Mouse (Mus musculus) spleen, adult 12 weeks (tissue): ENCODE data around the gene Slc44a2.

Source experiments
- DNase-seq: peaks from one replicate; pipeline ENCODE4 v3.0.0; 2022; ENCODE audit warnings: low spot score

Slc44a2 gene

DNA sequence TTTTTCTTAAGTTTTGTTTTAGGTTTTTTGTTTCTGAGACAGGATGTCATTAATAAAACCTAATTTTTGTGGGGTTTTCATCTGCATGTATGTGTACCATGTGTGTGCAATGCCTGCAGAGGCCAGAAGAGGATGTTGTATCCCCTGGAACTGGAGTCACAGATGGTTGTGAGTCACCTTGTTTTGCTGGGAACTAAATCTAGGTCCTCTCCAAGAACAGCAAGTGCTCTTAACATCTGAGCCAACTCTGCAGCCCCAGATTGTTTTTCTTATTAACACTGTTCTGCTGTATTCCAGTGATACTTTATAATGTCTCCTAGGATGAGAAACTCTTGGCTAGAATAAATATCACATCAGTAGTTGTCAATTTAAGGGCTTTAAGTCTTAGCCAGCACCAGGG, 60.4 kb downstream of the Slc44a2 start:
- DNase-seq = no peak

DNA sequence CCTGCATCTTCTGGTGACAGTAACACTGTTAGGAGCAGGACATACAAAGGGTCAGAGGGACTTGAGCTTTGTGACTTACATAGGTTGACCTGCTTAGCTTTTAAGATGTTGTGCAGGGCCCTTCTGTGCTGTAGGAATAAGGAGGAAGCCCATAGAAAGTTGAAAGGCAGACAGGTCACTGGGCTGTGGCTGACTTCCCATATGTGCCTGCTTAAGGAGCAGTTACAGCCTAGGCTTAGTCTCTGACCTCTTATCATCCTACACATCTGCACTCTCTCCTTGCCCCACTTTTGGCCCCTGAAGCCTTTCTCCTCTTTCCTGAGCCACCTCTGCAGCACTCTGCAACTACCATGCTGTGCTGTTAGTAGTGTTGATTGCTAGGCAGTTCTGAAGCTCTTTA, 63.5 kb downstream of the Slc44a2 start:
- no peak for DNase-seq

- DNase-seq = no peak
These were observed 72.2 kb downstream of the Slc44a2 start for GRCm38 (mm10) chr9:21392646-21393175.

DNA sequence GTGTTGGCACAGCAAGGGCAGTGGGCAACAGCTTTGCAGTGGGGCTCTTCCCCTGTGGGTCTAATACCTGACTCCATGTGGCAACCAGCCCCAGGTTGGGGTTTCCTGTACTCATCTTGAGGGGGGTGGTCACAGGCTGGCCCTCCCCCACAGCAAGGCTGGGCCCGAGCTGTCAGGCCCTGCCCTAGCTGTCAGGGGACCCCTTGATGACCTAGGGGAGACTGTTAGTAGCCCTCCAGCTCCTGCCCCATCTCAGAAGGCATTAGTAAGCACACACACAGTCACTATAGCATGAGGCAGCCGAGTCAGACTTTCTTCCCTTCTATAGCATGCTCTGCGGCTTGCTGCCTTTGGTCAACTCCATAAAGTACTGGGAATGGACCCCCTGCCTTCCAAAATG, 75.2 kb downstream of the Slc44a2 start:
- DNase-seq = no peak

GRCm38 (mm10) chr9:21397170-21397569, 76.7 kb downstream of the Slc44a2 start:
- DNase-seq = no peak

- no peak for DNase-seq
These were observed 80.5 kb downstream of the Slc44a2 start for GRCm38 (mm10) chr9:21401042-21401441.

- DNase-seq = no peak
These were observed 82.3 kb downstream of the Slc44a2 start for GRCm38 (mm10) chr9:21402764-21403253.

GRCm38 (mm10) chr9:21403745-21404144, 83.2 kb downstream of the Slc44a2 start:
- DNase-seq = no peak
